Mouse (Mus musculus) gastrocnemius, postnatal 36 days (tissue): ENCODE measurements around the gene Ano8. TPM values are rescaled to one million over a fixed set of nuclear protein-coding genes. Genes with fewer than 3 reads are reported as not detected.
"Not testable (repeated sequence)": the region's sequence is repeated elsewhere in the genome, so short reads cannot be mapped to it uniquely, and the experiment has no call there.

ENCODE experiments used
- DNase-seq, 2 experiments: peaks; one replicate each; pipeline ENCODE4 v3.0.0; 2022
- intact Hi-C: fragments of 180-260 bp; cut with DNase I; formaldehyde crosslinking; loops from one replicate; pipeline ENCODE4 v1.15.1; 2025
- long read RNA-seq, 2 experiments: library from polyadenylated mRNA; stranded (forward); transcript quantifications; one replicate each; pipeline ENCODE4 v2.0.0; 2021
- total RNA-seq, 2 experiments: library from RNA; stranded (reverse); gene quantifications; 2 replicates each; pipeline ENCODE4 v1.2.3; 2021

Gene Ano8
- total RNA-seq, result 10 to 100 TPM; 13.8 to 16.0 TPM
- long read RNA-seq, experiment 1, partial matches to known transcripts, result 2 of 9 reads
- long read RNA-seq, experiment 1, other reads (novel, unspliced or antisense), result 5 of 9 reads
- long read RNA-seq, experiment 2, partial matches to known transcripts, result 2 of 15 reads
- long read RNA-seq, experiment 2, other reads (novel, unspliced or antisense), result 10 of 15 reads

- intact Hi-C loops, result no loop called here
- peak; percentile 75 to 77 for DNase-seq
Observed at GRCm38 (mm10) chr8:71485142-71486135, at the start of gene Ano8. TSS of gene Ano8 (minus strand) at chr8:71485963.

GRCm38 (mm10) chr8:71534263-71534810 is 48.6 kb upstream of the Ano8 start:
- DNase-seq, result no peak

GRCm38 (mm10) chr8:71530735-71531467 is 45.1 kb upstream of the Ano8 start:
- intact Hi-C loops, DNase-seq: not testable (repeated sequence)

More at GRCm38 (mm10) chr8:71534263-71534810, 48.6 kb upstream of the Ano8 start:
- intact Hi-C loops, result no loop called here

GRCm38 (mm10) chr8:71528362-71529073 is 42.8 kb upstream of the Ano8 start:
- DNase-seq, result no peak
- intact Hi-C loops, result no loop called here

- intact Hi-C loops, result no loop called here
- no peak for DNase-seq
Observed at GRCm38 (mm10) chr8:71527162-71527870, 41.6 kb upstream of the Ano8 start.

- intact Hi-C loops, result no loop called here
Observed at GRCm38 (mm10) chr8:71526272-71526671, 40.5 kb upstream of the Ano8 start.

GRCm38 (mm10) chr8:71525226-71526050 is 39.7 kb upstream of the Ano8 start, which contains the start of gene Ccdc194:
TSS of gene Ccdc194 (minus strand) at chr8:71525711.
- intact Hi-C loops, result no loop called here
- no peak for DNase-seq

More at GRCm38 (mm10) chr8:71526272-71526671, 40.5 kb upstream of the Ano8 start:
- no peak for DNase-seq

GRCm38 (mm10) chr8:71521634-71522033 is 35.9 kb upstream of the Ano8 start:
- intact Hi-C loops, result loop anchor here (1.0 to 2.0 kb wide), 2 partner anchors 26 to 81 kb away; no protein-coding TSS in a partner anchor

GRCm38 (mm10) chr8:71519037-71519825 is 33.5 kb upstream of the Ano8 start:
- DNase-seq, result peak in 1 of 2 experiments; percentile 57
- intact Hi-C loops, result not testable (repeated sequence)

More at GRCm38 (mm10) chr8:71521634-71522033, 35.9 kb upstream of the Ano8 start:
- peak; percentile 94 to 96 for DNase-seq

GRCm38 (mm10) chr8:71516786-71517185 is 31.0 kb upstream of the Ano8 start:
- intact Hi-C loops, result loop anchor here (1.0 kb wide), 1 partner anchor 19 kb away; no protein-coding TSS in a partner anchor
- DNase-seq, result no peak

GRCm38 (mm10) chr8:71515043-71515442 is 29.3 kb upstream of the Ano8 start:
- intact Hi-C loops, result no loop called here
- no peak for DNase-seq

- DNase-seq, result no peak
- intact Hi-C loops, result no loop called here
Observed at GRCm38 (mm10) chr8:71513018-71513754, 27.4 kb upstream of the Ano8 start.

GRCm38 (mm10) chr8:71511644-71512043 is 25.9 kb upstream of the Ano8 start, which contains the start of gene Plvap:
TSS of gene Plvap (minus strand) at chr8:71511752.
- intact Hi-C loops, result no loop called here

GRCm38 (mm10) chr8:71509316-71509715 is 23.6 kb upstream of the Ano8 start:
- intact Hi-C loops, result no loop called here
- no peak for DNase-seq

More at GRCm38 (mm10) chr8:71511644-71512043, 25.9 kb upstream of the Ano8 start, which contains the start of gene Plvap:
- DNase-seq, result no peak

GRCm38 (mm10) chr8:71507589-71508104 is 21.9 kb upstream of the Ano8 start:
- intact Hi-C loops, result no loop called here
- DNase-seq, result peak; percentile 69 to 74

- intact Hi-C loops, result no loop called here
- DNase-seq, result peak in 1 of 2 experiments; percentile 45
Observed at GRCm38 (mm10) chr8:71505979-71506378, 20.2 kb upstream of the Ano8 start.
